Mouse (Mus musculus): Measurements from ENCODE around the gene Mpst. TPM values are rescaled to one million over a fixed set of nuclear protein-coding genes. Genes with fewer than 3 reads are reported as not detected.
A peak's percentile ranks its signal among the peaks of the same experiment; 100 is the strongest.

The Mpst gene
- polyA plus RNA-seq, 1 experiment from 2014 or later = 5.7 TPM

GRCm38 (mm10) chr15:78449131-78449530 is 42.9 kb downstream of the Mpst start:
- no peaks in the 10 kb centered on the region for H3K36me3 ChIP-seq (ENCODE audit: control insufficient read depth, insufficient read depth, low read length)
- no peak overlapping the region for H3K27ac ChIP-seq (replicated peaks)
- no peaks in the 10 kb centered on the region for H3K27me3 ChIP-seq (ENCODE audit: control insufficient read depth, insufficient read depth, low read length)
- DNase-seq (ENCODE audit: low spot score) = no peak
- ATAC-seq (ENCODE audit: low FRiP score, low TSS enrichment) = no peak
- H3K4me3 ChIP-seq (ENCODE audit: low read depth, low read length) = no peak overlapping the region
- H3K4me1 ChIP-seq (replicated peaks; ENCODE audit: control insufficient read depth, insufficient read depth) = no peaks in the 10 kb centered on the region
- no peak overlapping the region for H3K9ac ChIP-seq (ENCODE audit: low read length)
- WGBS = 70% methylated on average over 6 of the region's 6 CpGs
- no peaks in the 10 kb centered on the region for H3K9me3 ChIP-seq (ENCODE audit: control insufficient read depth, low read length)
- TF ChIP-seq CTCF (IDR thresholded peaks at IDR 0.05; ENCODE audit: low read depth) (no peak), EP300 (optimal IDR thresholded peaks at IDR 0.05) (no peak)
- H3K4me2 ChIP-seq (replicated peaks; ENCODE audit: low read depth) = no peak overlapping the region

DNA sequence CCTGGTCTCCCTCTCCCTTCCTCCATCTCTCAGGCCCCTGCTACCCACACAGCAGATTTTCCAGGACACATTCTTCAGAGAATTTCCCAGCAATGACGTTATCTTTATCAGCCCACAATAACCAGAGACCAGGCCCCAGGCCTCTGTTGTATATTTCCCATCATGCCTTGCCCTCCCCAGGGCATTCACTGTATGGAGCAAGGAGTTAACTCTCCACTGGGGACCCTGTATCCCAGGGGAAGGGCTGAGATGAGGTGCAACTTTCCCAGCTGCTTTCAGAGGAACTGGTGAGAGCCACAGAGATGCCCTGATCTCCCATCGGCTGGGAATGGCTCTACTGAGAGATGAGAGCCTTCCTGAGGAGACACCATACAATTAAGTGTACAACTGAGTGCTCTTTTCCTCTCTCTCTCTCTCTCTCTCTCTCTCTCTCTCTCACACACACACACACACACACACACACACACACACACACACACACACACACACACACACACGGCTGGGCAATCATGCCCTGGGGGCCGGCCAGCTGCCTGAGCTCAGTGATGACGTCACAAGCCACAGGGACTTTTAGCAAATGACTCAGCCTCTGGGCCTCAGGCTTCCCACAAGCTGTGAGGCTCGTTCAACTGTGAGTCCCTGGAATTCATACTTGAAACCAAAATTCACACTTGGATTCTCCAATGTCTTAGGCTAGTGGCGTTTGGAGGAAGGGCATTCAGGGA is 43.6 kb downstream of the Mpst start:
- no peaks in the 10 kb centered on the region for H3K9me3 ChIP-seq (ENCODE audit: control insufficient read depth, low read length)
- no peaks in the 10 kb centered on the region for H3K4me1 ChIP-seq (replicated peaks; ENCODE audit: control insufficient read depth, insufficient read depth)
- TF ChIP-seq EP300 (optimal IDR thresholded peaks at IDR 0.05) (no peak), CTCF (IDR thresholded peaks at IDR 0.05; ENCODE audit: low read depth) (no peak)
- H3K27me3 ChIP-seq (ENCODE audit: control insufficient read depth, insufficient read depth, low read length) = no peaks in the 10 kb centered on the region
- ATAC-seq (ENCODE audit: low FRiP score, low TSS enrichment) (no peak), DNase-seq (ENCODE audit: low spot score) (peak; percentile 50)
- no peaks in the 10 kb centered on the region for H3K36me3 ChIP-seq (ENCODE audit: control insufficient read depth, insufficient read depth, low read length)
- H3K4me2 ChIP-seq (replicated peaks; ENCODE audit: low read depth) = no peak overlapping the region
- no peak overlapping the region for H3K27ac ChIP-seq (replicated peaks)
- no peak overlapping the region for H3K9ac ChIP-seq (ENCODE audit: low read length)
- WGBS = 34% methylated on average over 7 of the region's 7 CpGs
- no peak overlapping the region for H3K4me3 ChIP-seq (ENCODE audit: low read depth, low read length)

DNA sequence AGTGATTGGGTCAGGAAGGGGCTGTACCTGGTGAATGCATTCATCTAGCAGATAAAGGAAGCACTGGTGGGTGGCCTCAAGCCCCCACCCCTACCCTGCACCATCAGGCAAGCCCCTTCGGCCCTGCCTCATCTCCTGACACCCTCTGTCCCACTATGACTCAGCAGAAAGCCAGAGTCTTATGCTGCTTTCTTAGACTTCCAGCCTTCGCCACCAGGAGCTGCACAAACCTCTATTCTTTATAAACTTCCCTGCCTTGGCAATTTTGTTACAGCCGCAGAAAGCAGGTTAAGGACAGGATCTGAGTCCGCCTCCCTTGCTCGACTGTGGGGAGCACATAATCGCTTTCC is 44.2 kb downstream of the Mpst start:
- no peak for DNase-seq (ENCODE audit: low spot score)
- Histone ChIP-seq H3K4me1 (replicated peaks; ENCODE audit: control insufficient read depth, insufficient read depth) (no peaks in the 10 kb centered on the region), H3K9me3 (ENCODE audit: control insufficient read depth, low read length) (no peaks in the 10 kb centered on the region), H3K27ac (replicated peaks) (no peak overlapping the region), H3K9ac (ENCODE audit: low read length) (no peak overlapping the region), H3K27me3 (ENCODE audit: control insufficient read depth, insufficient read depth, low read length) (no peaks in the 10 kb centered on the region), H3K36me3 (ENCODE audit: control insufficient read depth, insufficient read depth, low read length) (no peaks in the 10 kb centered on the region), H3K4me2 (replicated peaks; ENCODE audit: low read depth) (no peak overlapping the region), H3K4me3 (ENCODE audit: low read depth, low read length) (no peak overlapping the region)
- 85% methylated on average over 6 of the region's 6 CpGs for WGBS
- ATAC-seq (ENCODE audit: low FRiP score, low TSS enrichment) = no peak
- TF ChIP-seq CTCF (IDR thresholded peaks at IDR 0.05; ENCODE audit: low read depth) (0 out of 2 replicates have a peak, but pooled peaks have one; percentile 5), EP300 (optimal IDR thresholded peaks at IDR 0.05) (no peak)

- H3K27me3 ChIP-seq (ENCODE audit: control insufficient read depth, insufficient read depth, low read length) = no peaks in the 10 kb centered on the region
- H3K27ac ChIP-seq (replicated peaks) = no peak overlapping the region
- no peaks in the 10 kb centered on the region for H3K4me1 ChIP-seq (replicated peaks; ENCODE audit: control insufficient read depth, insufficient read depth)
- no peak overlapping the region for H3K4me3 ChIP-seq (ENCODE audit: low read depth, low read length)
- H3K9me3 ChIP-seq (ENCODE audit: control insufficient read depth, low read length) = no peaks in the 10 kb centered on the region
- H3K9ac ChIP-seq (ENCODE audit: low read length) = no peak overlapping the region
- H3K4me2 ChIP-seq (replicated peaks; ENCODE audit: low read depth) = no peak overlapping the region
- H3K36me3 ChIP-seq (ENCODE audit: control insufficient read depth, insufficient read depth, low read length) = no peaks in the 10 kb centered on the region
- TF ChIP-seq CTCF (IDR thresholded peaks at IDR 0.05; ENCODE audit: low read depth) (no peak), EP300 (optimal IDR thresholded peaks at IDR 0.05) (no peak)
- ATAC-seq (ENCODE audit: low FRiP score, low TSS enrichment) (no peak), DNase-seq (ENCODE audit: low spot score) (no peak)
- WGBS = 58% methylated on average over 2 of the region's 2 CpGs
Measured at GRCm38 (mm10) chr15:78451201-78451600, 45.0 kb downstream of the Mpst start.

- H3K4me1 ChIP-seq (replicated peaks; ENCODE audit: control insufficient read depth, insufficient read depth) = no peaks in the 10 kb centered on the region
- no peak overlapping the region for H3K9ac ChIP-seq (ENCODE audit: low read length)
- H3K4me2 ChIP-seq (replicated peaks; ENCODE audit: low read depth) = no peak overlapping the region
- H3K4me3 ChIP-seq (ENCODE audit: low read depth, low read length) = no peak overlapping the region
- no peak for DNase-seq (ENCODE audit: low spot score)
- no peak for ATAC-seq (ENCODE audit: low FRiP score, low TSS enrichment)
- TF ChIP-seq EP300 (optimal IDR thresholded peaks at IDR 0.05) = no peak
- no peak for TF ChIP-seq CTCF (IDR thresholded peaks at IDR 0.05; ENCODE audit: low read depth)
- no peaks in the 10 kb centered on the region for H3K36me3 ChIP-seq (ENCODE audit: control insufficient read depth, insufficient read depth, low read length)
- H3K9me3 ChIP-seq (ENCODE audit: control insufficient read depth, low read length) = no peaks in the 10 kb centered on the region
- no peak overlapping the region for H3K27ac ChIP-seq (replicated peaks)
- no peaks in the 10 kb centered on the region for H3K27me3 ChIP-seq (ENCODE audit: control insufficient read depth, insufficient read depth, low read length)
- WGBS = 68% methylated on average over 3 of the region's 3 CpGs
Measured at GRCm38 (mm10) chr15:78452929-78453328, 46.7 kb downstream of the Mpst start.

GRCm38 (mm10) chr15:78455168-78455567 is 49.0 kb downstream of the Mpst start:
- ATAC-seq (ENCODE audit: low FRiP score, low TSS enrichment) = no peak
- TF ChIP-seq EP300 (optimal IDR thresholded peaks at IDR 0.05) (no peak), CTCF (IDR thresholded peaks at IDR 0.05; ENCODE audit: low read depth) (no peak)
- Histone ChIP-seq H3K9me3 (ENCODE audit: control insufficient read depth, low read length) (no peaks in the 10 kb centered on the region), H3K27me3 (ENCODE audit: control insufficient read depth, insufficient read depth, low read length) (no peaks in the 10 kb centered on the region), H3K9ac (ENCODE audit: low read length) (no peak overlapping the region), H3K4me3 (ENCODE audit: low read depth, low read length) (no peak overlapping the region), H3K4me2 (replicated peaks; ENCODE audit: low read depth) (no peak overlapping the region), H3K27ac (replicated peaks) (no peak overlapping the region), H3K36me3 (ENCODE audit: control insufficient read depth, insufficient read depth, low read length) (no peaks in the 10 kb centered on the region), H3K4me1 (replicated peaks; ENCODE audit: control insufficient read depth, insufficient read depth) (no peaks in the 10 kb centered on the region)
- DNase-seq (ENCODE audit: low spot score) = no peak
- 52% methylated on average over 4 of the region's 4 CpGs for WGBS
